Mouse (Mus musculus): Measurements from ENCODE around the gene Gne. TPM values are rescaled to one million over a fixed set of nuclear protein-coding genes. Genes with fewer than 3 reads are reported as not detected.
"Not testable (repeated sequence)": the region's sequence is repeated elsewhere in the genome, so short reads cannot be mapped to it uniquely, and the experiment has no call there.

Gne gene
- polyA plus RNA-seq, 1 experiment from 2014 or later: 33.1 TPM

DNA sequence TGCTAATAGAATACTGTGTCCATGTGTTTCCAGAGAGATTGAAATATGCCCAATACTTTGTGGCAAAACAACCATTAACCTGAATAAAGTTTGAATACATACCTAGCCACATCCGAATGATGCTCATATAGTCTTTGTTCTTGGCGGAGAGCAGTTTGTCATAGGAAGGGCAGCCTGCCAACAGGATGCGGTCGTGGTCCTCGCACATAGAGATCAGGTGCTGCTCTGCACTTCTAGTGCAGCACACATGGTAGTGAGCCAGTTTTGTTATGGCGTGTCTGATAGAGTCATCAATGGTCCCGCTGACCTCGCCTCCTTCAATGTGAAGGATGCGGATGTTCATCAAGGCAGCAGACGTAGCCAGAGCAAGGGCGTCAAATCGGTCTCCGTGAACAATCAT is 24.3 kb downstream of the Gne start:
- no peaks in the 10 kb centered on the region for H3K27me3 ChIP-seq (replicated peaks; ENCODE audit: insufficient read depth, low read length)
- H3K36me3 ChIP-seq (ENCODE audit: insufficient read depth, low read length): peaks cover 9% of the 10 kb centered on the region; the same call in 1 of the 2 replicates
- TF ChIP-seq CTCF (IDR thresholded peaks at IDR 0.05): no peak
- no peak for TF ChIP-seq EP300 (IDR thresholded peaks at IDR 0.05)
- no peak overlapping the region for H3K4me3 ChIP-seq (ENCODE audit: low read depth, low read length)
- H3K9ac ChIP-seq (replicated peaks; ENCODE audit: low read depth): no peak overlapping the region
- no peaks in the 10 kb centered on the region for H3K4me1 ChIP-seq (ENCODE audit: insufficient read depth, low read depth, low read length)
- WGBS: 86% methylated on average over 13 of the region's 13 CpGs
- no peak overlapping the region for H3K4me2 ChIP-seq (replicated peaks; ENCODE audit: low read depth, low read length)
- DNase-seq (ENCODE audit: low spot score) (no peak), ATAC-seq (no peak)
- H3K27ac ChIP-seq (ENCODE audit: low read length): no peak overlapping the region
- H3K9me3 ChIP-seq (ENCODE audit: low read length): no peaks in the 10 kb centered on the region

DNA sequence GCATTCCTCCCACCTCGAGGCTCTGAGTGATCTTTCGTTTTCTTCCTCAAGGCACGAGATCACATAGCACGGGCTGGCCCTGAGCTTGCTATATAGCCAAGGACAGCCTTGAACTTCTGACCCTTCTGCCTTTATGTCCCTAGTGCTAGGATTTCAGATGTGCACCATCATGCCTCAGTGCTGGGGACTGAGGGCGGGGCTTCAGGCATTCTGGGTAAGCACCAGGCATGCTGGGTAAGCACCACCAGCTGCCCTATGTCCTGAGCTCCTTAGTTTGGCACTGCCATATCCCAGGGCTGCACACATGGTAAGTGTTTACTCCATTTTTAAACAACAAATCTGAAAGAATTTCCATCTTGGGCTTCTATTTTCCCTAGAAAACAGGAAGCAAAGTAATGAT is 34.2 kb downstream of the Gne start:
- ATAC-seq (peak; percentile 46), DNase-seq (ENCODE audit: low spot score) (no peak)
- 74% methylated on average over 5 of the region's 5 CpGs for WGBS
- TF ChIP-seq EP300 (IDR thresholded peaks at IDR 0.05): no peak
- no peak for TF ChIP-seq CTCF (IDR thresholded peaks at IDR 0.05)
- H3K4me2 ChIP-seq (replicated peaks; ENCODE audit: low read depth, low read length): no peak overlapping the region
- H3K27ac ChIP-seq (ENCODE audit: low read length): no peak overlapping the region
- H3K4me3 ChIP-seq (ENCODE audit: low read depth, low read length): no peak overlapping the region
- H3K36me3 ChIP-seq (ENCODE audit: insufficient read depth, low read length): peaks cover 8% of the 10 kb centered on the region; the same call in 1 of the 2 replicates
- no peaks in the 10 kb centered on the region for H3K27me3 ChIP-seq (replicated peaks; ENCODE audit: insufficient read depth, low read length)
- no peaks in the 10 kb centered on the region for H3K4me1 ChIP-seq (ENCODE audit: insufficient read depth, low read depth, low read length)
- no peaks in the 10 kb centered on the region for H3K9me3 ChIP-seq (ENCODE audit: low read length)
- no peak overlapping the region for H3K9ac ChIP-seq (replicated peaks; ENCODE audit: low read depth)

GRCm38 (mm10) chr4:44046066-44046465 is 37.9 kb downstream of the Gne start:
- H3K4me1 ChIP-seq (ENCODE audit: insufficient read depth, low read depth, low read length): no peaks in the 10 kb centered on the region
- H3K27ac ChIP-seq (ENCODE audit: low read length): no peak overlapping the region
- H3K9ac ChIP-seq (replicated peaks; ENCODE audit: low read depth): no peak overlapping the region
- no peaks in the 10 kb centered on the region for H3K9me3 ChIP-seq (ENCODE audit: low read length)
- H3K27me3 ChIP-seq (replicated peaks; ENCODE audit: insufficient read depth, low read length): no peaks in the 10 kb centered on the region
- H3K4me3 ChIP-seq (ENCODE audit: low read depth, low read length): no peak overlapping the region
- ATAC-seq (no peak), DNase-seq (ENCODE audit: low spot score) (no peak)
- WGBS: 56% methylated on average over 5 of the region's 5 CpGs
- no peak overlapping the region for H3K4me2 ChIP-seq (replicated peaks; ENCODE audit: low read depth, low read length)
- no peak for TF ChIP-seq EP300 (IDR thresholded peaks at IDR 0.05)
- no peak for TF ChIP-seq CTCF (IDR thresholded peaks at IDR 0.05)
- H3K36me3 ChIP-seq (ENCODE audit: insufficient read depth, low read length): peaks cover 16% of the 10 kb centered on the region

DNA sequence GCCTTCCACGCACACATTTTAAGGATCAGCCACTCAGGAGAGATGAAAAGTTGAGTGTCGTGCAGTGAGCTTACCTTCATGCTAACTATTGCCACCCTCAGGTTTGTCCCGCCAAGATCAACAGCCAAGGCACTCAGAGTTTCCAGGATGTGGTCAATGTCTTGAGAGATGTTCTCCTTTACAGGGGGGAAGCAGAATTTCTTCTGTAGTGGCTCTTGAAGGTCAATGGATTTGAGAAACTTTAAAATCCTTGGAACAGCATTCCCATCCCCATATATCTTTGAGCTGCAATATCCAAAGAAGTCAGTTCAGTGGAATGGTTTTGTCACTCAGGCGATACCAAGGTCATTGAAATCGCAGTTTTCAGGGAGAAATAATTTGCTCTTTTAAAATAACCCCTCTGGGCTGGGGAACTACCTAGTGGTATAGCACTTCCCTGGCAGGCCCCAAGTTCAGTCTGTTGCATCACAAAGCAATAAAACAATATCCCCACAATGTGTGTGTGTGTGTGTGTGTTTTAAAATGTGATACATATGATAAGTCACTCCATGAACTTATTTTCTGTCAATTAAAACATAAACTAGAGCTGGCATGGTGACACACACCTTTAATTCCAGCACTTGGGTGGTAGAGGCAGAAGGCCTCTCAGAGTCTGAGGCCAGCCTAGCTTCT is 39.2 kb downstream of the Gne start:
- TF ChIP-seq EP300 (IDR thresholded peaks at IDR 0.05) (no peak), CTCF (IDR thresholded peaks at IDR 0.05) (no peak)
- Histone ChIP-seq H3K9me3 (ENCODE audit: low read length) (no peaks in the 10 kb centered on the region), H3K27ac (ENCODE audit: low read length) (no peak overlapping the region), H3K27me3 (replicated peaks; ENCODE audit: insufficient read depth, low read length) (no peaks in the 10 kb centered on the region), H3K4me1 (ENCODE audit: insufficient read depth, low read depth, low read length) (no peaks in the 10 kb centered on the region), H3K36me3 (ENCODE audit: insufficient read depth, low read length) (peaks cover 25% of the 10 kb centered on the region), H3K4me3 (ENCODE audit: low read depth, low read length) (no peak overlapping the region), H3K4me2 (replicated peaks; ENCODE audit: low read depth, low read length) (no peak overlapping the region), H3K9ac (replicated peaks; ENCODE audit: low read depth) (no peak overlapping the region)
- no peak for DNase-seq (ENCODE audit: low spot score)
- ATAC-seq: no peak
- 89% methylated on average over 5 of the region's 5 CpGs for WGBS

- H3K27ac ChIP-seq (ENCODE audit: low read length); H3K4me2 ChIP-seq (replicated peaks; ENCODE audit: low read depth, low read length); H3K4me3 ChIP-seq (ENCODE audit: low read depth, low read length); H3K9ac ChIP-seq (replicated peaks; ENCODE audit: low read depth); H3K27me3 ChIP-seq (replicated peaks; ENCODE audit: insufficient read depth, low read length); H3K9me3 ChIP-seq (ENCODE audit: low read length); ATAC-seq; H3K4me1 ChIP-seq (ENCODE audit: insufficient read depth, low read depth, low read length); DNase-seq (ENCODE audit: low spot score): not testable (repeated sequence)
- 95% methylated on average over 4 of the region's 4 CpGs for WGBS
- peaks cover 28% of the 10 kb centered on the region for H3K36me3 ChIP-seq (ENCODE audit: insufficient read depth, low read length)
These were observed 40.8 kb downstream of the Gne start for GRCm38 (mm10) chr4:44043182-44043581.

- H3K4me3 ChIP-seq (ENCODE audit: low read depth, low read length): no peak overlapping the region
These were observed 41.5 kb downstream of the Gne start for GRCm38 (mm10) chr4:44042429-44042828.

GRCm38 (mm10) chr4:44040802-44041201 is 43.2 kb downstream of the Gne start:
- Histone ChIP-seq H3K4me2 (replicated peaks; ENCODE audit: low read depth, low read length) (no peak overlapping the region), H3K36me3 (ENCODE audit: insufficient read depth, low read length) (peaks cover 28% of the 10 kb centered on the region), H3K4me1 (ENCODE audit: insufficient read depth, low read depth, low read length) (no peaks in the 10 kb centered on the region), H3K27ac (ENCODE audit: low read length) (no peak overlapping the region), H3K4me3 (ENCODE audit: low read depth, low read length) (no peak overlapping the region), H3K9ac (replicated peaks; ENCODE audit: low read depth) (no peak overlapping the region), H3K9me3 (ENCODE audit: low read length) (no peaks in the 10 kb centered on the region), H3K27me3 (replicated peaks; ENCODE audit: insufficient read depth, low read length) (no peaks in the 10 kb centered on the region)
- DNase-seq (ENCODE audit: low spot score) (no peak), ATAC-seq (no peak)
- TF ChIP-seq CTCF (IDR thresholded peaks at IDR 0.05): no peak
- no peak for TF ChIP-seq EP300 (IDR thresholded peaks at IDR 0.05)
- 94% methylated on average over 4 of the region's 4 CpGs for WGBS

More at GRCm38 (mm10) chr4:44042429-44042828, 41.5 kb downstream of the Gne start:
- ATAC-seq (no peak), DNase-seq (ENCODE audit: low spot score) (no peak)
- Histone ChIP-seq H3K4me1 (ENCODE audit: insufficient read depth, low read depth, low read length) (no peaks in the 10 kb centered on the region), H3K4me2 (replicated peaks; ENCODE audit: low read depth, low read length) (no peak overlapping the region), H3K27me3 (replicated peaks; ENCODE audit: insufficient read depth, low read length) (no peaks in the 10 kb centered on the region), H3K9me3 (ENCODE audit: low read length) (no peaks in the 10 kb centered on the region), H3K27ac (ENCODE audit: low read length) (no peak overlapping the region), H3K36me3 (ENCODE audit: insufficient read depth, low read length) (peaks cover 28% of the 10 kb centered on the region), H3K9ac (replicated peaks; ENCODE audit: low read depth) (no peak overlapping the region)
- TF ChIP-seq EP300 (IDR thresholded peaks at IDR 0.05): no peak
- no peak for TF ChIP-seq CTCF (IDR thresholded peaks at IDR 0.05)
- 69% methylated on average over 5 of the region's 5 CpGs for WGBS
